Comparison of ENCODE assay signal across 8 mouse cellular contexts in genomic region chr6:50109201-50109756, GRCm38 (mm10). TPM values are rescaled to one million over a fixed set of nuclear protein-coding genes. Genes with fewer than 3 reads are reported as not detected.
DNase-seq lines count a peak whose midpoint lies in the region; ATAC-seq and TF ChIP-seq lines count a peak whose summit lies in the region.

No protein-coding gene starts in this region.

- peak overlapping the region; percentile 90 for H3K9ac ChIP-seq in heart, embryonic 12.5 days
- peak overlapping the region; percentile 88 for H3K9ac ChIP-seq in embryonic facial prominence, embryonic 13.5 days
- peak overlapping the region; percentile 72 for H3K9ac ChIP-seq in intestine, postnatal 0 days (ENCODE audit: low read depth, low read length)

- H3K9me3 ChIP-seq in heart, embryonic 12.5 days (replicated peaks) = no peaks in the 10 kb centered on the region
- H3K9me3 ChIP-seq in E14TG2a.4 (ENCODE audit: low read length) = no peaks in the 10 kb centered on the region; the same call in 1 of the 2 replicates
- no peaks in the 10 kb centered on the region for H3K9me3 ChIP-seq in embryonic facial prominence, embryonic 13.5 days
- no peaks in the 10 kb centered on the region for H3K9me3 ChIP-seq in intestine, postnatal 0 days (ENCODE audit: control insufficient read depth)

- H3K27ac ChIP-seq in heart, embryonic 12.5 days (ENCODE audit: poor library complexity, severe bottlenecking) = 0 out of 2 replicates have a peak overlapping the region, but pooled peaks have one; percentile 39
- H3K27ac ChIP-seq in embryonic facial prominence, embryonic 13.5 days = peak overlapping the region; percentile 75
- no peak overlapping the region for H3K27ac ChIP-seq in intestine, postnatal 0 days (ENCODE audit: low read depth, low read length)

- peak overlapping the region; percentile 70 for H3K4me3 ChIP-seq in heart, embryonic 12.5 days
- H3K4me3 ChIP-seq in E14TG2a.4 (replicated peaks; ENCODE audit: low read length) = peak overlapping the region; percentile 76
- H3K4me3 ChIP-seq in embryonic facial prominence, embryonic 13.5 days = peak overlapping the region; percentile 80
- H3K4me3 ChIP-seq in intestine, postnatal 0 days (ENCODE audit: low read depth, low read length) = peak overlapping the region; percentile 89

- H3K4me2 ChIP-seq in heart, embryonic 12.5 days = peak overlapping the region; percentile 84
- peak overlapping the region; percentile 79 for H3K4me2 ChIP-seq in embryonic facial prominence, embryonic 13.5 days
- peak overlapping the region; percentile 95 for H3K4me2 ChIP-seq in intestine, postnatal 0 days (replicated peaks; ENCODE audit: low read depth)

- WGBS in heart, embryonic 12.5 days = 5% methylated on average over 15 of the region's 15 CpGs
- 4% methylated on average over 15 of the region's 15 CpGs for WGBS in embryonic facial prominence, embryonic 13.5 days
- WGBS in intestine, postnatal 0 days = 6% methylated on average over 15 of the region's 15 CpGs

- no peaks in the 10 kb centered on the region for H3K36me3 ChIP-seq in heart, embryonic 12.5 days
- peaks cover 3% of the 10 kb centered on the region; the same call in 1 of the 2 replicates for H3K36me3 ChIP-seq in E14TG2a.4 (ENCODE audit: insufficient read depth, low read length)
- H3K36me3 ChIP-seq in embryonic facial prominence, embryonic 13.5 days = no peaks in the 10 kb centered on the region
- H3K36me3 ChIP-seq in intestine, postnatal 0 days (ENCODE audit: control insufficient read depth, insufficient read depth) = no peaks in the 10 kb centered on the region

- no peak for DNase-seq in heart, adult 9 months (ENCODE audit: low spot score in 2 of 2)
- peak; percentile 51 for DNase-seq in naive thymus-derived CD4-positive, alpha-beta T cell, adult 2 months (ENCODE audit: low read depth)
- no peak for DNase-seq in layer of hippocampus, postnatal 25 days (ENCODE audit: extremely low spot score in 1 of 2, low spot score in 1 of 2)
- DNase-seq in layer of hippocampus, postnatal 36 days = no peak

- no peak for TF ChIP-seq CTCF in E14TG2a.4 (conservative IDR thresholded peaks at IDR 0.05; ENCODE audit: low read length)
- TF ChIP-seq CTCF in intestine, postnatal 0 days (IDR thresholded peaks at IDR 0.05; ENCODE audit: low read depth) = no peak

- peaks cover 4% of the 10 kb centered on the region for H3K27me3 ChIP-seq in heart, embryonic 12.5 days (replicated peaks)
- peaks cover 20% of the 10 kb centered on the region for H3K27me3 ChIP-seq in E14TG2a.4 (ENCODE audit: insufficient read depth, low read length)
- H3K27me3 ChIP-seq in embryonic facial prominence, embryonic 13.5 days = peaks cover 7% of the 10 kb centered on the region; the same call in 1 of the 2 replicates
- H3K27me3 ChIP-seq in intestine, postnatal 0 days (replicated peaks; ENCODE audit: control insufficient read depth, insufficient read depth, low read length) = no peaks in the 10 kb centered on the region

- no peak for ATAC-seq in heart, embryonic 12.5 days (ENCODE audit: insufficient number of reproducible peaks, low FRiP score)
- no peak; the same call in 1 of the 2 replicates for ATAC-seq in embryonic facial prominence, embryonic 13.5 days (ENCODE audit: insufficient number of reproducible peaks, insufficient read depth, low FRiP score, low TSS enrichment, low read depth)
- no peak for ATAC-seq in intestine, postnatal 0 days

- peaks cover 11% of the 10 kb centered on the region for H3K4me1 ChIP-seq in heart, embryonic 12.5 days (replicated peaks)
- peaks cover 41% of the 10 kb centered on the region for H3K4me1 ChIP-seq in E14TG2a.4 (replicated peaks; ENCODE audit: low read depth, low read length)
- peaks cover 17% of the 10 kb centered on the region for H3K4me1 ChIP-seq in embryonic facial prominence, embryonic 13.5 days
- no peaks in the 10 kb centered on the region for H3K4me1 ChIP-seq in intestine, postnatal 0 days (replicated peaks; ENCODE audit: control insufficient read depth, insufficient read depth, low read length)

RNA-seq across cellular contexts. Expression of gene Mpp6, which starts 0.8 kb away (rescaled TPM):
- polyA plus RNA-seq in heart, embryonic 12.5 days (2016; fragmentation: Nextera tagmentation; extraction: Ambion mirVana) = 59.6 and 67.5 TPM in 2 replicates
- polyA plus RNA-seq in embryonic facial prominence, embryonic 13.5 days (2015; fragmentation: Nextera tagmentation; extraction: Ambion mirVana) = 54.8 and 56.6 TPM in 2 replicates
- polyA plus RNA-seq in intestine, postnatal 0 days (2015; fragmentation: Nextera tagmentation; extraction: Ambion mirVana) = 32.1 TPM in 2 replicates
- total RNA-seq in layer of hippocampus, postnatal 25 days (2021) = 100 to 1,000 TPM; 110 to 112 TPM
- 100 to 1,000 TPM; 111 to 114 TPM for total RNA-seq in layer of hippocampus, postnatal 36 days (2021)
